Mouse (Mus musculus): ENCODE data around the gene Tmc5.

DNA sequence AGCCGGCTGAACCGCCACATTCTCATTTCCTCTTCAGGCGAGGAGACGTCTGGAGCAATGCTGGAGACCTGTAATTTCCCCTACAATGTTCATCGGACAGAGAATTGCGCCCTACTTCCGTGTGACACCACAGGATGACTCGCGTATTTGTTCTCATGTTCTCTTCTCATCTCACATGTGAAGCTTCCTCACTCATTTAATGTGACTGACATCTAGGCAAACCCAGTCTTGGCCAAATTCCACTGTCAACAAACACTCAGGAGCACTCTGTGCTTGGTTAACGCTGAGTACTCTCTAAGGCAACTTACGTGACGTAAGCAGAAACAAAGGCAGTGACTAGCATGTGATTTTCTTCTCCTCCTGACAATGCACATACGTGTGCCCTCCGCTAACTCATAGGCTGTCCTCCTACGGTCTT is 106.1 kb downstream of the Tmc5 start:
- TF ChIP-seq EP300 (IDR thresholded peaks at IDR 0.05; ENCODE audit: low read depth) (no peak), CTCF (IDR thresholded peaks at IDR 0.05; ENCODE audit: low read depth) (no peak)

Measured in heart, postnatal 0 days (tissue).